Mouse (Mus musculus): ENCODE data around the gene Elovl7. TPM values are rescaled to one million over a fixed set of nuclear protein-coding genes. Genes with fewer than 3 reads are reported as not detected.

The Elovl7 gene
- total RNA-seq, 2 experiments from 2014 or later = 1.4 to 1.8 TPM

DNA sequence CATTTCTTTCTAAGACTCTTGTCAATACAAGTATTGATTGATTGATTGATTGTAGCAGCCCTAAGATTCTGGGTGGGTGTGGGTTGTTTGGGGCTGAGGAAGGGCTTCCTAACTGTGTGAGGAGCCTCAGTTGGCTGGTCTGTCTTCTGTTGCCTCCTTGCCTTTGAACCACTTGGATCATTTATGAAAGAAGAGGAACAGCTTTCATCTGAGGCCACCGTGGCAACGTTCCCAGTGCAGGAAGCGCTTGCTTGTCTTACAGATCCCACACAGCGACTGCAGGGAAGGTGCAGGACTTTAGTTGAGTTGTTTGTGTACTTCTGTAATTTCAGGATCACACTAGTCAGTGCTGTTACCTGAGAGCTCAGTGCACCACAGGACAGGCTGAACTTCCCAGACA lies 25.8 kb downstream of the Elovl7 start:
- DNase-seq (ENCODE audit: low spot score in 2 of 2) = no peak

DNA sequence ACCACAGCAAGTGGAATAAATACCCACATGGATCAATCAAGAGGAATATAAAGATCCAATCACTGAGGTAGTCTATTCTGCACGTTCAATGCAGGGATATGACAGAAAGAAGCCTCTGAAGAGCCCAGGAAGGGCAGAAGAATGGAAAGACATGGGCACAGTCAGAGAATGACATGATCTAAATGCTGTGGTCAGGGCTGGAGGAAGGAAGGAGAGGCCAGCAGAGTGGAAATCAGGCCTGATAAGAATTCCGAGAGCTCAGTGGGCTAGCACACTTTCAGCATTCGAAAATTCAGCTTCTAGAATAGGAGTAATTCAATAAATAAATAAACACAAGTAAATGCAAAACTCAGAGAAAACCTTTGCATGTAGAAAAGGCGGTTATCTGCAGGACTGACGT lies 27.5 kb downstream of the Elovl7 start:
- no peak for DNase-seq (ENCODE audit: low spot score in 2 of 2)

DNA sequence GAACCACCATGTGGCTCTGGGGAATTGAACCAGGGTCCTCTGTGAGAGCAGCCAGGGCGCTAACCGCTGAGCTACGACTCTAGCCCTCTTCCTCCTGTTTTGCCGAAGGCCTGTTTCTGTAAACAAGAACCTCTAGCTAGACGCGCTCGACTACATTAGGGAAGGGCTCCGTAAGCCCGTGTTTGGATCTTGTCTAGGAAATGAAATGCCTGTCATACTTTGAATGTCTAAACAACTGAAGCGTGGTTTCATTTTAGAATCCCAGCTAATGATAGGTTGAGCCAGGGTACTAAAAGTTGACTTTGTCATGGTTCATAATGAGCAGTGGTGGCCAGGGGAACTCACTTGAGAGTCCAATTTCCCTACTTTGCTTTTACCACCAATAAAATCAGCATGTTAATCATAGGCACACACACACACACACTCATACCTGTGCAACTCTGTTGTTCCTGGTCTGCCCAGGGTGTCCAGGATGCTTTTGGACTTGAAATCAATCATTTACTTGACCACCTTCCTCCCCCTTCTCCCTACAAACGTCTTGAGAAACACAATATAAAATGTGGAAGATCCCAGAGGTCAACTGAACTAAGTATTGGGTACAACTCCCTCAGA lies 31.0 kb downstream of the Elovl7 start:
- DNase-seq (ENCODE audit: low spot score in 2 of 2) = no peak

DNA sequence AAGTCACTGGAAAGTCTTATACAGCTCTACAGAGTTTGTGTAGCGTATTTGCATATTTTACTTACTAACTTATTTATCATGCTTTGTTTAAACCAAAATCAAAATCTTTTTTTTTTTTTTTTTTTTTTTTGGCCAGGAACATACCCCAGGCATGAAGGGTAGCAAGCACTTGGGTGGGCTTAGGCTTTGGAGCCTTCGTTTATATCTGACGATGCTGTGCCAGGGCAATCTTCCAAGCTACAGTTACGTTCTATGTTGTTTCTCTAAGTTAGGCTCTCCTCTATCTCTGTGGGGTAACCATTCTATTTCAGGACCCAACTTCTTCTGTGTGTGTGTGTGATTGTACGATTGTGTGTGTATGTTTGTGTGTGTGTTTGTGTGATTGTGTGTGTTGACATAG lies 36.9 kb downstream of the Elovl7 start:
- no peak for DNase-seq (ENCODE audit: low spot score in 2 of 2)

DNA sequence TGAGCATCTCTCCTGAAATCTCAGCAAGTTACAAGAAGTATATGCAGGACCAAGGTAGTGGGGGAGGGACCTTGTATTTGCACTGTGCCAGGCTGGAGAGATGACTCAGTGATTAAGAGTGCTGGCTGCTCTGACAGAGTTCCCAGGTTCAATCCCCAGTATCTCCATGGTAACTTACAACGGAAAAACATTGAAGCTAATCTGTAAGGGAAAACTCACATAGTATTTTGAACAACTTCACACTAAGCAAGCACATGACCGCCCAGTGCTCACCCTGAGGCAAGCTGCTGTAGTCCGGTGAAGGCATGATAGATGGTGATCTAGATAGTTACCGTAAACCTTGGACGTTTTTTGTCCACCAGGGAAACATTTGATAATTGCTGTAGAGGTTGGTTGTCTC lies 39.8 kb downstream of the Elovl7 start:
- no peak for DNase-seq (ENCODE audit: low spot score in 2 of 2)

DNA sequence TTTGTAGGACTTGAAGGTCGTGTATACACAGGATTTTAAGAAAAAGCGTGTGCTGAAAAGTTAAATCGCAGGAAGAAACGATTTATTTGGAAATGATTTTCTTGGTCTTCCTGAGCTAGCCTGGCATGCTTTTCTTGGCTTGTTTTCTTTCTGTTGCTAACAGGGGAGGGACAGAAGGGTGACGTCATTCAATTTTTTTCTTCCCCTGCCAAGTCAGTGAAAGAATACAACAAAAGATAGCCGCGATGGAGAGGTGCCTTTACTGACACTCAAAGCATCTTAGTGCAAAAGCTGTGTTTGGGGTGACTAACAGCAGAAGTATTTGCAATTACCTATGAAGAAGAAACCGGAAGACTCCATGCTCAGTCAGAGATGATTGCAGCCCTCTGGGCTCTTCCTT lies 48.8 kb downstream of the Elovl7 start:
- DNase-seq (ENCODE audit: low spot score in 2 of 2) = no peak

DNA sequence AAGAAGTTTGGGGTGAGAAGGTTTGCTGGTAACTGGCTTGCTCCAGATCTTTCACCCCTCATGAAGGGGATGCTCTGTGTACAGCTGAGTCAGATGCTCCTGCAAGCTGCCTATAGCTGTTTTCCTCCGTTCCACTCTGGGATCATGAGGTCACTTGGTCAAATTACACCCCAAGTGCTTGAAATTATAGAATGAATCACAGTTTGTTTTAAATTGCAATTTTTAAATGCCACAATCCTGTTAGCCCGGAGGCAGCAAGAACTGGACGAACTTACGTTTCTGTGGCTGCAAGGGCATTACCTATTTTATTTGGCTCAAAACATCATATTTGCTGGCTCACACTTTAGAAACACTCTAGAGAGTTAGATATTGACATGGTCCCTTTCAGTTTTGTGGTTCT lies 51.2 kb downstream of the Elovl7 start:
- DNase-seq (ENCODE audit: low spot score in 2 of 2) = no peak

DNA sequence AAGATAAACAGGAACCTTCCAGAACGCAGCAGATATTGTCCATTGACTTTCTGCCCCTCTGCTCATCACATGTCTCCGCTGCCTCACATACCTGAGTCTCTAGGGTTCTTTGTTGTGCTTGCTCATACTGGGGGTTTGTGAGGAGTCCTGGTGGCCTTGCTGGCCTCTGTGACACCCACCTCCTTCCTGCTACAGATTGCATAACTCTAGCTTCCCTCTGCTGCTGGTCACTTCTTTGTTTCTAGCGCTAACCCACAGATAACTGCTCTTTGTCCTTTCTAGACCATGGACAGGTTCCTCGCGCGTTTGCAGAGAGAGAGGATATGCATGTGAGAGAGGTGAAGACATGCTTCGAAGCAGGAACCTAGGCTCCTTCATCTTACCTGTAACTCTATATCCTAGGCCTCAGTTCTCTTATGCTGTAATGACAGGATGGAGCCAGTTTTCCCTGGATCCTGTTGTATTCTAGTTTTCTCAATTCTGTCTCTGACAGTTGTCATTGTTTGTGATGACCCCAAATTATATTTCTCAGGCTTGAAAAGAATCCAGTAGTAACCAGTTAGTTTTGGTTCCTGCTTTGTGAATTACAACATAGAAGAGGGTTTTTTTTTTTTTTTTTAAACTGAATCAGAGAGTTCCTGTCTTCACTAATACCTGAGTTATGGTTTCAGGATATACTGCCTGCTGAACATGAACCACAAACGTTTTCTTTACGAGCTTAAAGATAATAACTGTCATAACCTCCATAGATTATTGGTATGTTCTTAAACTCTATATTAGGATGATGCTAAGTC lies 53.8 kb downstream of the Elovl7 start:
- DNase-seq (ENCODE audit: low spot score in 2 of 2) = no peak

DNA sequence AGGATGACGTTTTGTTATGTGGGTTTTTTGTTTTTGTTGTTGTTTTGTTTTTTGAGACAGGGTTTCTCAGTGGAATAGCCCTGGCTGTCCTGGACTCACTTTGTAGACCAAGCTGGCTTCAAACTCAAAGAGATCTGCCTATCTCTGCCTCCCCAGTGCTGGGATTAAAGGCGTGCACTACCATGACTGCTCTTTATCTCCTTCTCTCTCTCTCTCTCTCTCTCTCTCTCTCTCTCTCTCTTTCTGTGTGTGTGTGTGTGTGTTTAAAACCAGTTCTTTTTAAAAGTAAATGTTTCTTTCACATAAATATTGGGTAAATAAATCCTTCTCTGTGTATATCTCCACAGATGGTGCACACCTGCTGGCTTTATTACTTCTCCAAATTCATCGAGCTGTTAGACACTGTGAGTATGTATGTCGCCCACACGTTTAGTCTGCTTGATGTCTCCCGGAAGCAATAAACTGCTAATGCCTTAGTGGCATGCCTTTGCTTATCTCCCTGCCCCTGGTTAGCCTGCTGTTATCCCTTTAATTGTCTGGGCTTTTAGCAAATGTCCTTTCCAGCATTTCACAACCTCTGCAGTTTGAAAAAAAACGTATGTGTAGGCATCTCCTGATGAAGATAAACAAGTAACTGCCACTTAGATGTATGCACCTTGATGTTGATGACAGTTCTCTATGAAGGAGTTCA lies 57.4 kb downstream of the Elovl7 start:
- no peak for DNase-seq (ENCODE audit: low spot score in 2 of 2)

DNA sequence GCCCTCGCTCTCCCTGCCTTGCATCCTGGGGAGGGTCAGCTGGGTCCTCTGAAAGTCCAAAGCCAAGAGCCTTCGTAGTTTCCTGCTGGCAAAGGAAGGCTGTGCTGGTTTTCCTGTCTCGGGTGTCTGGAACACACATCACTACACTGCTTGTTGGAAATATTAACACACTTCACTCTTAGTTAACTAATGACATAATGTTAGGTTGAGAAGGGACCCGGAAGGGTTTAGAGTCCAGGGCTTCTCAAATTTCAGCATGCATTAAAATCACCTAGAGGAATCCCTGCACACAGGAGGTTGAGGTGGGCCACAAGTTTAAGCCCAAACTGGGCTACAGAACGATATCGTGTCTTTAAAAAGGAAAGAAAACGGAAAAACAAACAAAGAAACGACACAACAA lies 58.1 kb downstream of the Elovl7 start:
- no peak for DNase-seq (ENCODE audit: low spot score in 2 of 2)

DNA sequence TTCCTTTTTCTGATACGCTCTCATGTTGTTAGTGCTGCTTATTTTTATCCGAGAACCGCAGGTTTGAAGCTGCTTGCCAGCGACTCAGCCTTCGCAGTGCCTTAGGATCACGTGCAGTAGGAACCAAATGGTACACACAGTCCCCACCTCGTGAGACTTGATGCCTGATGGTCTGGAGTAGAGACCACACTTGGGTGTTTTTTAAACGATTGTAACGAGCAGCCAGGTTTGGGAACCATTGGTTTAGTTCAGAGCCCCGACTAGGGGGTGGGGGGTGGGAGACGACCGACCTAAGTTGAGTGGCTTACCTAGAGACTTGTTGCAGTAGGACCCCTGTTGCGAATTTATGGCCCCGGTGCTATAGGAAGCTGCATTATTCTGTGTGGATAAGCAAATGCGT lies 58.8 kb downstream of the Elovl7 start:
- DNase-seq (ENCODE audit: low spot score in 2 of 2) = no peak

DNA sequence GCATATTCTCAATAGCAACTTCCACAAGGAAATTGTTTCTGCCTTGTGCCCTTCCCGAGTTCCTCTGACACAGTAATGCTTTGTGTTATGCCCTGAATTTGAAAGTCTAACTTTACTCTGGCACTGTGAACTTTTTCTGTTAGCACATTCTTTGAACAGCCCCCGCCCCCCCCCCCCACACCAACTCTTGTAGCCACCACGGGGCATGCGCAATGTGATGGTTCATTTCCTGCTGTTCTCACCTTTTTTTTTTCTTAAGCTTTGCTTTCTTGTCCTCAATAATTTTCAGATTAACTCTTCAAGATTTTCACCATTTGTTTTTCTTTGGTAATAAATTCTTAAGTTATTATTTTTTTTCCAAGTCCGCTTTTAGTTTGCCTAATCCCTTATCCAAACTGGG lies 59.3 kb downstream of the Elovl7 start:
- no peak for DNase-seq (ENCODE audit: low spot score in 2 of 2)

DNA sequence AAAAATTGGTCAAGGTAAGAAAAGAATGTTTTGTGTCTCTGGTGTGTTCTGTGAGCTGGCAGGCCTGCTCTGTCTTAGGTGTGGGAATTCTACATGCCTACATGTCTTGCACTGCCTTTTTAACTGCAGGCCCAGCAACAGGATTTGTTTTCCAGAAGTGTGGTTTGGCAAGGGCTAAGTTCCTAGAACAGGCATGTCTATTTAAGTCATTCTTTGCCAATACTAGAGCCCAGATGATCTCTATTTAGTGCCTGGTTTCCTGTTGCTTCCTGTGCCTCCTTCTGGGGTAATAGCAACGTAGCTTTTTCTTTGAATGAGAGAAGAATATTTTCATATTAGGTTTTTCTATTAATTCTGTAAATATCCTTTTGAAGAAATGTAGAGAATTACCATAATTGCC lies 62.4 kb downstream of the Elovl7 start:
- no peak for DNase-seq (ENCODE audit: low spot score in 2 of 2)

DNA sequence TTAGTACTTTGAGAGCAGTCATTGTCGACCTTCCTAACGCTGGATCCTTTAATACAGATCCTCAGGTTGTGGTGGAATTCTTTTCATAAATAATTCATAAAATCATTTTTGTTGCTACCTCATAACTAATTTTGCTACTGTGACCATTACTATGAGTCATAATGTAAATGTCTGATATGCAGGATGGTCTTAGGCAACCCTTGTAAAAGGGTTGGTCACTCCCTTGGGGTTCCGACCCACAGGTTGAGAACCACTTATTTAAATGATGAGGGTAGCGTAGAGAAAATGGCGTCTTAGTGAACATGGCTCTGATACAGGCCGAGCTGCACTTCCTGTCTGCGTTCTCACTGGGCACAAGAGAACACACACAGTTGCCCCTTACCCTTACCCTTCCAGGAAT lies 63.1 kb downstream of the Elovl7 start:
- DNase-seq (ENCODE audit: low spot score in 2 of 2) = no peak

DNA sequence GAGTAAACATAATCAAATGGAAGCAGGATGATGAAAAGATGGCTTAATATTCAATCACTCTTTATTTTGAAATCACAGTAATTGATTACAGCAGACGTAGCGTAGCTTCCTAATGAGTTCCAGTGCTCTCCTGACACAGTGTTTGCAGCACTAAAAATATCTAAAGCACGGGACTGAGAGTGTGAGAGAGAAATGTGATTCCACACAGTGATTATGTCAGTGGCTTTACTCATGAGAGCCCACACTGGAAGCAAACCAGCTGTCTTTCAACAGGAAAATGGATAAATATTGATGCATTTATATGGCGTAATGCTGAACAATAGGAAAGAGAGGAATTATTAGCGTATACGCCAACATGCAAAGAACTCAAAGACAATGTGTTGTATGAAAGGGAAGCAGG lies 64.4 kb downstream of the Elovl7 start:
- no peak for DNase-seq (ENCODE audit: low spot score in 2 of 2)

DNA sequence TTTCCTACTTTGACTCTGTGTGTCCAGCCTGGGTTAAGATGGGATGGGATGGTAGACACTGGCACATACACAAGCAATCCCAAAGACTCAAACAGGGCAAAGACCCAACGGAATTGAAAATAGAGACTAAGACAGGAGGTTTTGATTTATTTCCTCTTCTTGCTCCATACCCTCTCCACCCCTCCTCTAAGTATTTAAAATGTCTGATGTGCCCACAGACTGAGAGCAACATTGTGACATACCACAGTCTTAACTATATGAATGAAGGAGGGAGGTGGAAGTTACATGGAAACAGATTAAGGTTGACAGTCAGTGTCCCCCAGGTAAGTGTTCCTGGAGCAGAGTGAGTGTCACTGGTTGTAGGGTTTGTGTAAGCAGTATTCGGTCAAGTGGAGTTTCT lies 70.1 kb downstream of the Elovl7 start:
- DNase-seq (ENCODE audit: low spot score in 2 of 2) = no peak

DNA sequence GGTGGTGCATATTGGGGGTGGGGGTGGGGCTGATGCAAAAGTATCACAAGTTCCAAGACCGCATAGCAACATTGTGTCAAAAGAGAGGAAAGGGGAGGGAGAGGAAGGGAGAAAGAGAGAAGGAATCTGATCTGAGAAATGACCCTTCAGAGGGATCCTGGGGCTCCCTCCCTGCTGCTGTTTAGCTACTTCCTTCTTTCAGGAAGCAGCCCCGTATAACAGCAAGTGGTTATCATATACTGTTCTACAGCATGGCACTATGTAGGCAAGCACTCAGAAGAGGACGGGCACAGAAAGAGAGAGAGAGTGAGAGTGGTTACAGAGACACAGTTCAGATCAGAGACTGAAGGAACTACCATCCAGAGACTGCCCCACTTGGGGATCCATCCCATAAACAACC lies 73.7 kb downstream of the Elovl7 start:
- no peak for DNase-seq (ENCODE audit: low spot score in 2 of 2)

DNA sequence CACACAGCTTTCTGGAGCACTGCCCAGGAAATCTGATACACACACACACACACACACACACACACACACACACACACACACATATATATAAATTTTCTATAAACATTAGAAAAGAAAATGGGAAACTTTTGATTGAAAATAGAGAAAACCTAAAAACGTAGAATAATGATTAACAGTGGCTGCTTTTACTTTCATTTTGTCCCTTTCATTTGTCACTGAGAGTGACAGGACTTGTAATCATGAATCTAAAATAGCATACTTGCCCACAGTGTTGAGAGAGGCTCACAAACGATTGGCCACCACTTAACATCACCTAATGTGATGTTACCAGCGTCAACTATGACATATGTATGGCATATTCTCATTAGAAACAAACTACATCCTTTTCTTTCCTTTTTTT lies 75.2 kb downstream of the Elovl7 start:
- no peak for DNase-seq (ENCODE audit: low spot score in 2 of 2)

DNA sequence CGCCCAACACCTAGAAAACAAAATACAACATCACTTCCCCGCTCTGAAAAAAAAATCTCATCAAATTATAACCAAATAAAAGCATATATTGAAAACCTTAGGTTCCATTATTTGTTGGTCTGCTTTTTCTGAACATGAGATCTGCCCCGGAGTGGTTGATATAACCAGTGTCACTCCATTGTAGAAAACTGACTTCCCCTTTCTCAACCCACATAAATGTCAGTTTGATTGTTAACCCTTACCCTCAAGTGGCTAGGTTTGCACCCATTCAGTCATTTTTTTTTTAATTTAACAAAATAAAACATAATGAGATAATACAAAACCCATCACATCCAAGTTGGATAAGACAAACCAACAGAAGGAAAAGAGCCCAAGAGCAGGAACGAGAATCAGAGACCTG lies 76.1 kb downstream of the Elovl7 start:
- no peak for DNase-seq (ENCODE audit: low spot score in 2 of 2)

DNA sequence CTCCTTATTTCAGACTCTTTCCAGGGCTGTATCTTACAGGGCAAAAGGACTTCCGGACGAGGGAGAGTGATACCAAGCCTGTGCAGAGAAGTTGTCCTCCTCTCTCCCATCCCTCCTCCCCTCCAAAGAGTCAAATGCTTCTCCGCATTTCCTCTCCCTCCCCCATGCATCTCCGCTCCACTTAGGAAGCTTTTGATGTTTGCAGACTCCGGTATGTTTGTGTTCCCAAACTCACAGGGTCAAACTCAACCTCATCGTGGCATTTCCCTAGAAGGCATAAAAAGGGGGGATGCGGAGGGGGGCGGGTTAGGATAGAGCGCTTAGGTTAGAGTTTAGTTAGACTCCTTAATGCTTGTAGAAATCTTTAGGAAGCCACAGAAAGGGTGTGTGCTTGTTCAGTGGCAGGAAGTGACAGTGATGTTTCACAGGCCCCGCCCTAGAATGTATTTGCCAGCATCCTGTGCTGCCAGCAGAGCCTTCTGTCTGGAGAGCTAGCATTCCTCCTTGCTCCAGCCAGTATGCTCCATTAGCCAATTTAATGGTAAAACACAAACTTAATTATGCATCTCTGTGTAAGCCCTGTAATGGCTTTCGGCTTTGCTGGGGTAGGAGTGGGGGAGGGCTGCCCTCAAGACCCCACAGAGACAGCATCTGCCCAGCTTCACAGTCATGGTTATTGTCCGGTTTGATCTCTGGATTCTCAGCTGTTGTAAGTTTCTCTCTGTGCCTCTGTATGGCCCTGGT lies 83.3 kb downstream of the Elovl7 start:
- DNase-seq (ENCODE audit: low spot score in 2 of 2) = peak in 1 of 2 experiments; percentile 62

DNA sequence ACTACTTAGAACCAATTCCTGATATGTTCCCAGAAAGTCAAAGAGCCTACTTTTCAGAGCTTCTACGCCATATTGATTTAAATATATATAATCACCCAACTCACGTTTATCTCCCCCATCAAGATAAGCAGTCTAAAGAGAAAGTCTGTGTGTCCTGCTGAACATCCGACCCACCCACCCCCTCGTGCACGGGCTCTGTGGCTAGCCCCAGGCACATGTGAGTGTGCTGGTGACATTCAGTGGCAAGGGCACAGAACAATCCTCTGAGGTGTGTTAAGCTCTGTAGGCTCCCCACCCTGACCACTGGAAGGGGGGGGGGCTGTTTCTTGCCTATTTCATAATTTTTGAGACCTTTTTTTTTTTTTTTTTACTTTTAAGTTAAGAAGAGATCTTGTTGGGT lies 84.0 kb downstream of the Elovl7 start:
- DNase-seq (ENCODE audit: low spot score in 2 of 2) = no peak

Data from gastrocnemius, postnatal 4 days (tissue).